ENCODE assay signal across 9 mouse cellular contexts in the genomic region with DNA sequence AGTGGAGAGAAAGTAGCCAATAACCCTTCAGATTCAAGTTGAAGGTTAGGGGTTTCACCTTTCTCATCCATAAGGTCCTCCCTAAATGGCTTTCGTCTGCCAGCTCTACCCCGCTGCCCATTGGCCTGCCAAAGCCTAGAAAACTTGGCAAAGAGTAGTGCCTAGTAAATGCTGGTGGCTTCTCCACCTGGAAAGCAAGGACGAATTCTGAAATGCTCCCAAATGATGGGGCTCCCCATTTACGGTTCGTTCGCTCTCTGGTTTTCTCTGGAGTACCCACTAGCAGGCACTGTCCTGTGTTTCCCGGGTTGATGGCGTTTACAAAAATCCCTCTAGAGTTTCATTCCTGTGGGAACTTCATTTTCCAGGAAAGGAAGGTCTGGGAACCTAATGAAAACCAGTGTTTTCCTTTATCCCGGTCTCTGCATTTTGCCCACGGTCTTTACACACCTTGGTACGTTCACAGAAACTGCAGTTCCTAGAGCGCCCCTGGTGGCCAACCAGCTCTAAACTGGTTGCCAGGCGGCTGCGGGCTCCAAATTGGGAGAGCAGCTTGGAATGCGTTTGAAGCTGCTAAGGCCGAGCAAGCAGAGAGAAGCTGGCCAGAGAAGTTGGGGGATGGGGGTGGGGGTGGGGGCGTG. TPM values are rescaled to one million over a fixed set of nuclear protein-coding genes. Genes with fewer than 3 reads are reported as not detected.
DNase-seq lines count a peak whose midpoint lies in the region; ATAC-seq and TF ChIP-seq lines count a peak whose summit lies in the region.
"Had no signal": no experiment of that assay in that cellular context is flagged by ENCODE, and none has a peak within 500 bp of the region (broad histone marks: within the 10 kb centered on the region; RNA-seq: fewer than 3 reads in every experiment).

No protein-coding gene starts in this region.

- H3K36me3 ChIP-seq in hindbrain, embryonic 11.5 days (ENCODE audit: control insufficient read depth, insufficient read depth, low read length) = no peaks in the 10 kb centered on the region
- no peaks in the 10 kb centered on the region for H3K36me3 ChIP-seq in lung, embryonic 14.5 days (ENCODE audit: insufficient read depth)

- peak overlapping the region; percentile 17; the same call in 1 of the 2 replicates for H3K4me3 ChIP-seq in hindbrain, embryonic 11.5 days (ENCODE audit: low read depth, low read length)
- H3K4me3 ChIP-seq in lung, embryonic 14.5 days (ENCODE audit: low read depth, low read length) = peak overlapping the region; percentile 24; the same call in 1 of the 2 replicates
- H3K4me3 ChIP-seq: erythroblast, embryonic 14.5 days had no signal

- H3K4me1 ChIP-seq in hindbrain, embryonic 11.5 days (replicated peaks; ENCODE audit: control insufficient read depth, insufficient read depth, low read length) = no peaks in the 10 kb centered on the region
- no peaks in the 10 kb centered on the region for H3K4me1 ChIP-seq in lung, embryonic 14.5 days (ENCODE audit: insufficient read depth)

- H3K9me3 ChIP-seq in hindbrain, embryonic 11.5 days (ENCODE audit: control insufficient read depth, low read length) = no peaks in the 10 kb centered on the region
- no peaks in the 10 kb centered on the region for H3K9me3 ChIP-seq in lung, embryonic 14.5 days (ENCODE audit: low read depth, low read length)

- peak; percentile 60 for ATAC-seq in hindbrain, embryonic 11.5 days (ENCODE audit: low FRiP score)
- peak; percentile 50 for ATAC-seq in lung, embryonic 14.5 days (ENCODE audit: insufficient read depth)

- WGBS in hindbrain, embryonic 11.5 days = 17% methylated on average over 17 of the region's 17 CpGs
- 17% methylated on average over 17 of the region's 17 CpGs for WGBS in lung, embryonic 14.5 days

- no peak overlapping the region for H3K27ac ChIP-seq in hindbrain, embryonic 11.5 days (ENCODE audit: low read depth, low read length)
- no peak overlapping the region; the same call in 1 of the 2 replicates for H3K27ac ChIP-seq in lung, embryonic 14.5 days (ENCODE audit: low read depth)

- DNase-seq in R1 (ENCODE audit: low read depth, low spot score) = peak; percentile 94
- peak; percentile 96 for DNase-seq in cerebellum, adult 9-10 months
- DNase-seq in frontal cortex, postnatal 10 days (ENCODE audit: low spot score in 2 of 2) = peak; percentile 74 to 84
- DNase-seq in hindbrain, embryonic 11.5 days (ENCODE audit: low spot score) = peak; percentile 90
- peak; percentile 75 for DNase-seq in layer of hippocampus, adult 9-10 months (ENCODE audit: low spot score)
- DNase-seq in lung, embryonic 14.5 days = peak; percentile 93
- DNase-seq in ovary, postnatal 14 days (ENCODE audit: low spot score) = peak; percentile 57
- peak; percentile 72 for DNase-seq in urinary bladder, postnatal 25 days (ENCODE audit: low spot score)

- peak overlapping the region; percentile 74 for H3K4me2 ChIP-seq in hindbrain, embryonic 11.5 days (replicated peaks; ENCODE audit: low read depth, low read length)
- peak overlapping the region; percentile 74 for H3K4me2 ChIP-seq in lung, embryonic 14.5 days

- no peak overlapping the region for H3K9ac ChIP-seq in hindbrain, embryonic 11.5 days (ENCODE audit: low read depth, low read length)
- no peak overlapping the region for H3K9ac ChIP-seq in lung, embryonic 14.5 days

- H3K27me3 ChIP-seq in hindbrain, embryonic 11.5 days (ENCODE audit: control insufficient read depth, insufficient read depth, low read length) = peaks cover 8% of the 10 kb centered on the region
- peaks cover 18% of the 10 kb centered on the region for H3K27me3 ChIP-seq in lung, embryonic 14.5 days (ENCODE audit: insufficient read depth, low read length)

- TF ChIP-seq CTCF in lung, embryonic 14.5 days (IDR thresholded peaks at IDR 0.05; ENCODE audit: low read depth) = peak; percentile 79

RNA-seq across cellular contexts. Expression of a gene that starts 1.0 kb away (rescaled TPM):
- polyA plus RNA-seq in hindbrain, embryonic 11.5 days (2014; fragmentation: Nextera tagmentation; extraction: Ambion mirVana) = 1.9 and 2.9 TPM in 2 replicates
- polyA plus RNA-seq in lung, embryonic 14.5 days (2014; fragmentation: Nextera tagmentation; extraction: Ambion mirVana) = 4.5 and 7.9 TPM in 2 replicates
- polyA plus RNA-seq: erythroblast, embryonic 14.5 days had no signal

RNA-seq across cellular contexts. Expression of a gene that starts 18.5 kb away (rescaled TPM):
- polyA plus RNA-seq in hindbrain, embryonic 11.5 days (2014; fragmentation: Nextera tagmentation; extraction: Ambion mirVana) = 0.22 and 0.77 TPM in 2 replicates
- polyA plus RNA-seq in lung, embryonic 14.5 days (2014; fragmentation: Nextera tagmentation; extraction: Ambion mirVana) = 0.59 and 0.61 TPM in 2 replicates
- polyA plus RNA-seq: erythroblast, embryonic 14.5 days had no signal
